Mouse (Mus musculus): ENCODE results near the gene Art3. TPM values are rescaled to one million over a fixed set of nuclear protein-coding genes. Genes with fewer than 3 reads are reported as not detected.

Gene Art3
- 9.3 and 12.6 TPM in 2 replicates for polyA plus RNA-seq (2015; fragmentation: Nextera tagmentation; extraction: Ambion mirVana)

- Histone ChIP-seq H3K9me3 (ENCODE audit: control insufficient read depth, low read length) (no peaks in the 10 kb centered on the region), H3K4me1 (replicated peaks; ENCODE audit: control insufficient read depth, insufficient read depth, low read length) (0 out of 2 replicates have a peak, but pooled peaks cover 2% of the 10 kb centered on the region), H3K27me3 (ENCODE audit: control insufficient read depth, insufficient read depth, low read depth, low read length) (no peaks in the 10 kb centered on the region), H3K9ac (ENCODE audit: low read length) (peak within 1 kb of the TSS; percentile 36), H3K36me3 (ENCODE audit: control insufficient read depth, insufficient read depth, low read length) (no peaks in the 10 kb centered on the region), H3K4me3 (ENCODE audit: low read length) (peak within 1 kb of the TSS; percentile 7), H3K27ac (ENCODE audit: low read length) (peak within 1 kb of the TSS; percentile 77), H3K4me2 (ENCODE audit: low read depth, low read length) (peak within 1 kb of the TSS; percentile 50)
- 85% methylated on average over 17 of the region's 17 CpGs for WGBS
- ATAC-seq (ENCODE audit: low read depth) = peak; percentile 34; the same call in 1 of the 2 replicates
These were observed at the start of gene Art3 for GRCm38 (mm10) chr5:92331635-92332338. Gene Art3, plus strand, starts transcription at chr5:92331827.

GRCm38 (mm10) chr5:92282571-92282970, 49.1 kb upstream of the Art3 start:
- no peaks in the 10 kb centered on the region for H3K9me3 ChIP-seq (ENCODE audit: control insufficient read depth, low read length)
- WGBS = 73% methylated on average over 4 of the region's 4 CpGs
- no peaks in the 10 kb centered on the region for H3K27me3 ChIP-seq (ENCODE audit: control insufficient read depth, insufficient read depth, low read depth, low read length)
- H3K4me3 ChIP-seq (ENCODE audit: low read length) = no peak overlapping the region
- H3K9ac ChIP-seq (ENCODE audit: low read length) = no peak overlapping the region
- H3K27ac ChIP-seq (ENCODE audit: low read length) = no peak overlapping the region
- no peak overlapping the region for H3K4me2 ChIP-seq (ENCODE audit: low read depth, low read length)
- no peak for ATAC-seq (ENCODE audit: low read depth)
- peaks cover 10% of the 10 kb centered on the region; the same call in 1 of the 2 replicates for H3K36me3 ChIP-seq (ENCODE audit: control insufficient read depth, insufficient read depth, low read length)
- peaks cover 8% of the 10 kb centered on the region for H3K4me1 ChIP-seq (replicated peaks; ENCODE audit: control insufficient read depth, insufficient read depth, low read length)

GRCm38 (mm10) chr5:92283107-92283506, 48.5 kb upstream of the Art3 start:
- WGBS = 43% methylated on average over 3 of the region's 3 CpGs
- H3K27me3 ChIP-seq (ENCODE audit: control insufficient read depth, insufficient read depth, low read depth, low read length) = no peaks in the 10 kb centered on the region
- H3K27ac ChIP-seq (ENCODE audit: low read length) = no peak overlapping the region
- no peak overlapping the region for H3K9ac ChIP-seq (ENCODE audit: low read length)
- H3K36me3 ChIP-seq (ENCODE audit: control insufficient read depth, insufficient read depth, low read length) = peaks cover 14% of the 10 kb centered on the region
- no peak overlapping the region for H3K4me2 ChIP-seq (ENCODE audit: low read depth, low read length)
- no peak overlapping the region for H3K4me3 ChIP-seq (ENCODE audit: low read length)
- H3K4me1 ChIP-seq (replicated peaks; ENCODE audit: control insufficient read depth, insufficient read depth, low read length) = peaks cover 8% of the 10 kb centered on the region
- no peak for ATAC-seq (ENCODE audit: low read depth)
- H3K9me3 ChIP-seq (ENCODE audit: control insufficient read depth, low read length) = no peaks in the 10 kb centered on the region

GRCm38 (mm10) chr5:92287840-92288239, 43.8 kb upstream of the Art3 start:
- Histone ChIP-seq H3K36me3 (ENCODE audit: control insufficient read depth, insufficient read depth, low read length) (peaks cover 46% of the 10 kb centered on the region), H3K4me1 (replicated peaks; ENCODE audit: control insufficient read depth, insufficient read depth, low read length) (no peaks in the 10 kb centered on the region), H3K4me2 (ENCODE audit: low read depth, low read length) (no peak overlapping the region), H3K9me3 (ENCODE audit: control insufficient read depth, low read length) (no peaks in the 10 kb centered on the region), H3K4me3 (ENCODE audit: low read length) (no peak overlapping the region), H3K9ac (ENCODE audit: low read length) (no peak overlapping the region), H3K27ac (ENCODE audit: low read length) (no peak overlapping the region), H3K27me3 (ENCODE audit: control insufficient read depth, insufficient read depth, low read depth, low read length) (no peaks in the 10 kb centered on the region)
- 73% methylated on average over 6 of the region's 6 CpGs for WGBS
- no peak for ATAC-seq (ENCODE audit: low read depth)

GRCm38 (mm10) chr5:92291652-92292414, 39.8 kb upstream of the Art3 start:
- Histone ChIP-seq H3K9me3 (ENCODE audit: control insufficient read depth, low read length) (no peaks in the 10 kb centered on the region), H3K4me3 (ENCODE audit: low read length) (no peak overlapping the region), H3K36me3 (ENCODE audit: control insufficient read depth, insufficient read depth, low read length) (peaks cover 50% of the 10 kb centered on the region), H3K9ac (ENCODE audit: low read length) (no peak overlapping the region), H3K4me2 (ENCODE audit: low read depth, low read length) (no peak overlapping the region), H3K27ac (ENCODE audit: low read length) (no peak overlapping the region), H3K4me1 (replicated peaks; ENCODE audit: control insufficient read depth, insufficient read depth, low read length) (no peaks in the 10 kb centered on the region), H3K27me3 (ENCODE audit: control insufficient read depth, insufficient read depth, low read depth, low read length) (no peaks in the 10 kb centered on the region)
- no peak for ATAC-seq (ENCODE audit: low read depth)
- 92% methylated on average over 6 of the region's 6 CpGs for WGBS

- H3K27ac ChIP-seq (ENCODE audit: low read length) = no peak overlapping the region
- H3K9ac ChIP-seq (ENCODE audit: low read length) = no peak overlapping the region
- H3K4me2 ChIP-seq (ENCODE audit: low read depth, low read length) = no peak overlapping the region
- 88% methylated on average over 2 of the region's 2 CpGs for WGBS
- H3K4me1 ChIP-seq (replicated peaks; ENCODE audit: control insufficient read depth, insufficient read depth, low read length) = no peaks in the 10 kb centered on the region
- H3K36me3 ChIP-seq (ENCODE audit: control insufficient read depth, insufficient read depth, low read length) = peaks cover 43% of the 10 kb centered on the region
- H3K4me3 ChIP-seq (ENCODE audit: low read length) = no peak overlapping the region
- H3K9me3 ChIP-seq (ENCODE audit: control insufficient read depth, low read length) = no peaks in the 10 kb centered on the region
- H3K27me3 ChIP-seq (ENCODE audit: control insufficient read depth, insufficient read depth, low read depth, low read length) = no peaks in the 10 kb centered on the region
- no peak for ATAC-seq (ENCODE audit: low read depth)
These were observed 37.1 kb upstream of the Art3 start for GRCm38 (mm10) chr5:92294525-92294924.

GRCm38 (mm10) chr5:92302149-92302840, 29.3 kb upstream of the Art3 start:
- 75% methylated on average over 13 of the region's 13 CpGs for WGBS

GRCm38 (mm10) chr5:92304291-92304690, 27.3 kb upstream of the Art3 start:
- H3K9me3 ChIP-seq (ENCODE audit: control insufficient read depth, low read length) = no peaks in the 10 kb centered on the region
- no peaks in the 10 kb centered on the region for H3K27me3 ChIP-seq (ENCODE audit: control insufficient read depth, insufficient read depth, low read depth, low read length)
- H3K4me2 ChIP-seq (ENCODE audit: low read depth, low read length) = no peak overlapping the region
- peaks cover 27% of the 10 kb centered on the region for H3K36me3 ChIP-seq (ENCODE audit: control insufficient read depth, insufficient read depth, low read length)
- H3K4me3 ChIP-seq (ENCODE audit: low read length) = no peak overlapping the region
- no peak overlapping the region for H3K27ac ChIP-seq (ENCODE audit: low read length)
- H3K9ac ChIP-seq (ENCODE audit: low read length) = no peak overlapping the region
- ATAC-seq (ENCODE audit: low read depth) = no peak
- 86% methylated on average over 3 of the region's 3 CpGs for whole genome bisulfite sequencing
- 0 out of 2 replicates have a peak, but pooled peaks cover 5% of the 10 kb centered on the region for H3K4me1 ChIP-seq (replicated peaks; ENCODE audit: control insufficient read depth, insufficient read depth, low read length)

More at GRCm38 (mm10) chr5:92302149-92302840, 29.3 kb upstream of the Art3 start:
- Histone ChIP-seq H3K4me1 (replicated peaks; ENCODE audit: control insufficient read depth, insufficient read depth, low read length) (no peaks in the 10 kb centered on the region), H3K36me3 (ENCODE audit: control insufficient read depth, insufficient read depth, low read length) (peaks cover 36% of the 10 kb centered on the region), H3K27me3 (ENCODE audit: control insufficient read depth, insufficient read depth, low read depth, low read length) (no peaks in the 10 kb centered on the region), H3K9me3 (ENCODE audit: control insufficient read depth, low read length) (no peaks in the 10 kb centered on the region), H3K27ac (ENCODE audit: low read length) (no peak overlapping the region), H3K4me2 (ENCODE audit: low read depth, low read length) (no peak overlapping the region), H3K9ac (ENCODE audit: low read length) (no peak overlapping the region), H3K4me3 (ENCODE audit: low read length) (no peak overlapping the region)
- no peak for ATAC-seq (ENCODE audit: low read depth)
